Mouse (Mus musculus) lung, embryonic 14.5 days (tissue): ENCODE data around the gene Gm49354. TPM values are rescaled to one million over a fixed set of nuclear protein-coding genes. Genes with fewer than 3 reads are reported as not detected.

Experiments
- ATAC-seq: fragments of 200-750 bp; cut with Nextera tagmentation; 2 replicates; pipeline ENCODE4 v1.8.0; 2017; ENCODE audit warnings: mild to moderate bottlenecking, moderate TSS enrichment, moderate library complexity; ENCODE audit not compliant: insufficient read depth
- DNase-seq: peaks from one replicate; pipeline ENCODE4 v3.0.0-alpha.2; 2015
- H3K27ac ChIP-seq: fragments of 300-500 bp; sonication (generic); 2 replicates; pipeline ENCODE4 v1.5.1; 2014; ENCODE audit warnings: low read depth, mild to moderate bottlenecking, moderate library complexity
- H3K27me3 ChIP-seq: fragments of 300-500 bp; sonication (generic); 2 replicates; pipeline ENCODE4 v1.6.1; 2014; ENCODE audit warnings: low read length, control low read depth; ENCODE audit not compliant: insufficient read depth
- H3K36me3 ChIP-seq: fragments of 300-500 bp; sonication (generic); 2 replicates; pipeline ENCODE4 v1.6.1; 2014; ENCODE audit warnings: control low read depth; ENCODE audit not compliant: insufficient read depth
- H3K4me1 ChIP-seq: fragments of 300-500 bp; sonication (generic); 2 replicates; pipeline ENCODE4 v1.6.1; 2014; ENCODE audit warnings: antibody characterized with exemption, control low read depth; ENCODE audit not compliant: insufficient read depth
- H3K4me2 ChIP-seq: fragments of 300-500 bp; sonication (generic); 2 replicates; pipeline ENCODE4 v1.6.1; 2014; ENCODE audit warnings: mild to moderate bottlenecking
- H3K4me3 ChIP-seq: fragments of 300-500 bp; sonication (generic); 2 replicates; pipeline ENCODE4 v1.5.1; 2014; ENCODE audit warnings: low read depth, low read length
- H3K9ac ChIP-seq: fragments of 300-500 bp; sonication (generic); 2 replicates; pipeline ENCODE4 v1.6.1; 2014
- H3K9me3 ChIP-seq: fragments of 300-500 bp; sonication (generic); 2 replicates; pipeline ENCODE4 v1.6.1; 2016; ENCODE audit warnings: low read depth, low read length, control low read depth
- CTCF ChIP-seq: IDR thresholded peaks from 2 replicates; pipeline ENCODE4 v1.5.1; 2016; ENCODE audit warnings: antibody characterized with exemption, low read depth
- WGBS: fragments of 180-500 bp; shearing (Covaris S2); extraction: QIAGEN DNeasy Blood & Tissue Kit; methylation state at CpG from one replicate; pipeline ENCODE4 v1.1.7; 2014; 5-methylcytosine and 5-hydroxymethylcytosine counted together
- polyA plus RNA-seq: library from polyadenylated mRNA; unstranded; fragments of >200 nt; fragmentation: Nextera tagmentation; extraction: Ambion mirVana; gene quantifications from 2 replicates; pipeline ENCODE4 v1.2.1, GENCODE M21; 2014

Gm49354 gene
- not detected in 2 replicates for polyA plus RNA-seq

- ATAC-seq (no peak), DNase-seq (no peak)
- Histone ChIP-seq H3K9me3 (no peaks in the 10 kb centered on the region), H3K27ac (no peak within 1 kb of the TSS), H3K4me3 (no peak within 1 kb of the TSS), H3K36me3 (peaks cover 94% of the 10 kb centered on the region), H3K4me1 (no peaks in the 10 kb centered on the region), H3K27me3 (no peaks in the 10 kb centered on the region), H3K9ac (no peak within 1 kb of the TSS), H3K4me2 (no peak within 1 kb of the TSS)
- no peak for TF ChIP-seq CTCF
- WGBS, result 75% methylated on average over 7 of the region's 7 CpGs
Observed at GRCm38 (mm10) chr13:59782145-59782544, at the start of gene Gm49354. Gm49354 (minus strand) TSS chr13:59782245.

DNA sequence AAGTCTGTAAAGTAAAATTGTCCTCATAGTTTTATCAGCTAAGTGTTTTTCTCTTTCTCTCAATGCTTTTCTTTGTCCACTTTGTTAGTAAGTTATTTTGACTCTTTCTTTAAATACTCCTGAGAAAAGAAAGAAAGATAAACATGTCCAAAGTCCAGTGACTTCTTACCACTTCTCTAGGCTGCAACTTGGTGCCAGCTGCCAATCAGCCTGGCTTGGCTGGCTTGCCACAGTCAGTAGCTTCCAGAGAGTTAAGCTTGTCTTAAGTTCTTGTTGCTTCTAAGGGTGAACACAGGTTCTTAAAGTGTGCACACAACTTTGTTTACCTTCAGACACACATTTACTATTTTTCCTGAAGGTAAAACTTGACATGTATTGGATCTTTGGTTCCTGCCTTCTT is 43.9 kb upstream of the Gm49354 start:
- ATAC-seq, result no peak
- peaks cover 7% of the 10 kb centered on the region for H3K36me3 ChIP-seq
- no peaks in the 10 kb centered on the region for H3K9me3 ChIP-seq
- H3K4me2 ChIP-seq, result no peak overlapping the region
- TF ChIP-seq CTCF, result no peak
- no peak for DNase-seq
- no peak overlapping the region for H3K27ac ChIP-seq
- H3K4me3 ChIP-seq, result no peak overlapping the region
- H3K27me3 ChIP-seq, result no peaks in the 10 kb centered on the region
- H3K9ac ChIP-seq, result no peak overlapping the region
- H3K4me1 ChIP-seq, result 0 out of 2 replicates have a peak, but pooled peaks cover 5% of the 10 kb centered on the region

DNA sequence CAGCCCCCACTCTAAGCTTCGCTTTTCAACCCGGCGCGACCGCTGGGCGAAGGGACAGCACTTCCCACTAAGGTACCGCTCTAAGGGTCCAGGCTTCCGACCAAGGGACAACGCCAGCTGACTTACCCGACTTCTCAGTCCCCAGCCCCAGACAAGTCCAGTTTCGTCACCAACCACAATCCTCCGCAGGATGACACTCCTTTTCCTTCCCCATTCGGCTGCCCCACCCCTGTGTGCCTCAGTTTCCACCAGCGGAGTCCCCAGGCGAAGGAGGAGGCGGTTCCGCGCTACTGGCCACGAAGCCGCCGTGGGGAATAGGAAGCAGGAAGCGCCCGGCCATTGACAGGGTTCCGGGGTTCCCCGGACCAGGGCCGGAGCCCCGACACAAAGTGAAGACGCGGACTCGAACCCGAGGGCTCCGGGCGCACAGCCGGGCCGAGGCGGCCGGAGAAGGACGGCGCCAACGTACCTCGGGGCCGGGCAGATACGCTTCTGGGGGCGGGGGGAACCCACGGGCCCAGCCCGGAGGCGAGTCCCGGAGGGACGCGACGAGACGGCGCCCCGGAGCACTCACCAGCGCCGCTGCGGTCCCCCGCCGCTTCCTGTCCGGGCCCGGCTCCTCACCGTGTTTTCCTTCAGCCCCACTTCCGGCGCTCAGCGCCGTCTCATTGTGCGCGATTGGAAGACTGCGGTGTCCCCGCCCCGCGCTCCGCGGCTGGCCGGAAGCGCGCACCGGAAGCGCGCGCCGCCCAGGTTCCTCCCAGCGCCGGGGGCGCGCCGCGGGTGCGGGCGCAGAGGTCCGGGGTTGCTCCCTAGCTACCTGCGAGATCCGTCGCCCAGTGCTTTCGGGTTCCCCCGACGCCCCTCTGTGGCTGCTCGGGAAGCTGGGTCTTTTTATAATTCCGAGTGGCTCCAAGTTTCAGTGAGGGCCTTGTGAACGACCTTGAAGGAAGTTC is 40.7 kb upstream of the Gm49354 start, which contains the start of gene Tut7:
Gene Tut7 (minus strand): TSS at position 641 of the 956 bp plus-strand sequence.
- Histone ChIP-seq H3K4me1 (0 out of 2 replicates have a peak, but pooled peaks cover 5% of the 10 kb centered on the region), H3K4me3 (peak within 1 kb of the TSS; percentile 91), H3K9ac (peak within 1 kb of the TSS; percentile 92), H3K27me3 (no peaks in the 10 kb centered on the region), H3K27ac (peak within 1 kb of the TSS; percentile 93), H3K36me3 (peaks cover 34% of the 10 kb centered on the region), H3K4me2 (peak within 1 kb of the TSS; percentile 67), H3K9me3 (no peaks in the 10 kb centered on the region)
- WGBS, result under 1% methylated on average over 100 of the region's 100 CpGs
- DNase-seq (peak; percentile 98), ATAC-seq (peak; percentile 98)
- no peak for TF ChIP-seq CTCF

DNA sequence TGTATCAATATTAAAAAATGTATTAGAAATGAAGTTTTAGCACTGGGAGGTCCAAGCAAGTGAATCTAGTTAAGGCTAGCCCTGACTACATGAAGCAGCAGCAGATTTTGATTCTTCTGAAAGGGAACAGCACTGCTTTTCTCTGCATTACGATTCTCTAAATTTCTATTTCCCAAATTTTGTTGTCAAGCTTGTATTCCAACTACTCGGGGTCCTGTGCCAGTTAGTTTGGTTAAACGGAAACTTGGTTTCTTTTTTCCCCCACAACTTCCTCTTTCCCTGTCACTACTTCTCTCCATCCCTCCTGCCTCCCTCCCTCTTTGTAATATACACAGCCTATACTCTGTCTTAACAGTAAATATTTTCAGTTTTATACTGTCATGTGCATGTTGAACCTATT is 38.8 kb upstream of the Gm49354 start:
- Histone ChIP-seq H3K36me3 (peaks cover 47% of the 10 kb centered on the region), H3K4me2 (peak overlapping the region; percentile 67)

DNA sequence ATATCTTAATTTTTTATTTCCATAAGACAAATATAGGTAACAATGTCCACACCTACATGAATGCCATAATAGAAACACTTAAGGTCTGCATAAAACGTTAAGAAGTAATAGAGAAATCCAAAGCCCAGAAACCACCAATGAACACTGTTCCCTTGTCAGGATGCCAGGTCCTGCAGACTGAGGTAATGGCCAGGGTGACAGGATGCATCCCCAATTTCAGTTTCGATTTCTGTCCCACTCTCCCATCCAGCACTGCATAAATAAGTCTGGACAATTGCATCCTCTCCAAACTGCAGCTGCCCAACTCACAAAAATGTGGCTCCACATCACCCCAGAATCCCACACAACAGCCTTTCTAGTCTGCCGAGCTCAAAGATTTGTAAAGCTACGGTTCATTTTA is 38.1 kb upstream of the Gm49354 start:
- Histone ChIP-seq H3K9me3 (no peaks in the 10 kb centered on the region), H3K27ac (no peak overlapping the region), H3K36me3 (peaks cover 55% of the 10 kb centered on the region), H3K27me3 (no peaks in the 10 kb centered on the region), H3K4me3 (peak overlapping the region; percentile 91; the same call in 1 of the 2 replicates), H3K9ac (peak overlapping the region; percentile 41), H3K4me1 (0 out of 2 replicates have a peak, but pooled peaks cover 5% of the 10 kb centered on the region), H3K4me2 (peak overlapping the region; percentile 67)
- DNase-seq (no peak), ATAC-seq (no peak)
- WGBS, result 57% methylated on average over 4 of the region's 4 CpGs
- no peak for TF ChIP-seq CTCF

More for the DNA sequence above, 38.8 kb upstream of the Gm49354 start:
- no peaks in the 10 kb centered on the region for H3K9me3 ChIP-seq
- DNase-seq, result no peak
- H3K4me1 ChIP-seq, result 0 out of 2 replicates have a peak, but pooled peaks cover 5% of the 10 kb centered on the region
- H3K27me3 ChIP-seq, result no peaks in the 10 kb centered on the region
- H3K9ac ChIP-seq, result no peak overlapping the region
- no peak for ATAC-seq
- TF ChIP-seq CTCF, result no peak
- 71% methylated on average over 3 of the region's 3 CpGs for WGBS
- peak overlapping the region; percentile 91 for H3K4me3 ChIP-seq
- H3K27ac ChIP-seq, result no peak overlapping the region

GRCm38 (mm10) chr13:59817352-59817751 is 35.3 kb upstream of the Gm49354 start:
- ATAC-seq (no peak), DNase-seq (no peak)
- H3K9me3 ChIP-seq, result no peaks in the 10 kb centered on the region
- no peak overlapping the region for H3K4me3 ChIP-seq
- H3K27ac ChIP-seq, result no peak overlapping the region
- no peak overlapping the region for H3K4me2 ChIP-seq
- no peak overlapping the region for H3K9ac ChIP-seq
- H3K27me3 ChIP-seq, result no peaks in the 10 kb centered on the region
- WGBS, result 85% methylated on average over 4 of the region's 4 CpGs
- H3K36me3 ChIP-seq, result peaks cover 78% of the 10 kb centered on the region
- TF ChIP-seq CTCF, result no peak
- H3K4me1 ChIP-seq, result 0 out of 2 replicates have a peak, but pooled peaks cover 5% of the 10 kb centered on the region

DNA sequence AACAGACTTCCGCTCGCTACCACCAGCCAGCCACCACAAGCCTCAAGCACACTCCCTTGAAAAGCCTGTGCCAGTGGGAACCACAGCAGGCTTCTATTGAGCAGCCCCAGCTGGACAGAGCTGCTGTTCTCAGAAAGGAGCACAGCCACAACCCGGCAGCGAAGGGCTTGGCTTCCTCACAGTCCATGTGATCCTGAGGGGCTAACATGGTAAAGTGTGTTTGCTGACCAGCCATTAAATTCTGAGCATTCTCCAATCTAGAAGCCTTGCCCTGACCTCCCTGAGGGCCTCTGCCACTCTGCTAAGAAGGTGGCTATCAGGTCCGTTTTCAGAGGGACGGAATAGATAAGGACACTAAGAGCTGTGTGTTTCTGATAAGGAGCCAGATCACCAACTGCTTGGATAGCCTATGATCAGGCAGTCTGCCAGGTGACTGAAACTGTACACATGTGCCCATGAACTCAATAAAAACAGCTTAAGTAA is 32.1 kb upstream of the Gm49354 start:
- no peaks in the 10 kb centered on the region for H3K4me1 ChIP-seq
- peaks cover 85% of the 10 kb centered on the region for H3K36me3 ChIP-seq
- DNase-seq (no peak), ATAC-seq (peak; percentile 41; the same call in 1 of the 2 replicates)
- no peaks in the 10 kb centered on the region for H3K27me3 ChIP-seq
- WGBS, result 61% methylated on average over 6 of the region's 6 CpGs
- no peak overlapping the region for H3K9ac ChIP-seq
- H3K27ac ChIP-seq, result peak overlapping the region; percentile 26; the same call in 1 of the 2 replicates
- no peak overlapping the region for H3K4me2 ChIP-seq
- no peak for TF ChIP-seq CTCF
- no peaks in the 10 kb centered on the region for H3K9me3 ChIP-seq
- no peak overlapping the region for H3K4me3 ChIP-seq
